Mouse (Mus musculus): ENCODE results near the gene Pde4d.

The Pde4d gene

GRCm38 (mm10) chr13:109922782-109923181, 1473.0 kb downstream of the Pde4d start:
- DNase-seq (ENCODE audit: low spot score) = no peak

GRCm38 (mm10) chr13:109924771-109925170, 1475.0 kb downstream of the Pde4d start:
- no peak for DNase-seq (ENCODE audit: low spot score)

GRCm38 (mm10) chr13:109926277-109926920, 1476.7 kb downstream of the Pde4d start:
- peak; percentile 90 for DNase-seq (ENCODE audit: low spot score)

- DNase-seq (ENCODE audit: low spot score) = no peak
These were observed 1478.0 kb downstream of the Pde4d start for GRCm38 (mm10) chr13:109927782-109928181.

- DNase-seq (ENCODE audit: low spot score) = peak; percentile 30
These were observed 1482.9 kb downstream of the Pde4d start for GRCm38 (mm10) chr13:109932688-109933087.

GRCm38 (mm10) chr13:109933554-109933953, 1483.8 kb downstream of the Pde4d start:
- DNase-seq (ENCODE audit: low spot score) = no peak

- DNase-seq (ENCODE audit: low spot score) = no peak
These were observed 1487.1 kb downstream of the Pde4d start for GRCm38 (mm10) chr13:109936866-109937265.

GRCm38 (mm10) chr13:109944822-109945551, 1495.2 kb downstream of the Pde4d start:
- DNase-seq (ENCODE audit: low spot score) = no peak

GRCm38 (mm10) chr13:109951466-109951865, 1501.7 kb downstream of the Pde4d start:
- DNase-seq (ENCODE audit: low spot score) = no peak

GRCm38 (mm10) chr13:109954189-109954588, 1504.4 kb downstream of the Pde4d start:
- DNase-seq (ENCODE audit: low spot score) = no peak

- DNase-seq (ENCODE audit: low spot score) = no peak
These were observed 1508.2 kb downstream of the Pde4d start for GRCm38 (mm10) chr13:109957953-109958352.

GRCm38 (mm10) chr13:109982821-109983443, 1533.2 kb downstream of the Pde4d start:
- DNase-seq (ENCODE audit: low spot score) = no peak

- no peak for DNase-seq (ENCODE audit: low spot score)
These were observed 1535.7 kb downstream of the Pde4d start for GRCm38 (mm10) chr13:109985411-109985810.

GRCm38 (mm10) chr13:109985892-109986291, 1536.1 kb downstream of the Pde4d start:
- DNase-seq (ENCODE audit: low spot score) = no peak

GRCm38 (mm10) chr13:109992775-109993505, 1543.2 kb downstream of the Pde4d start:
- DNase-seq (ENCODE audit: low spot score) = no peak

GRCm38 (mm10) chr13:109994240-109994764, 1544.6 kb downstream of the Pde4d start:
- DNase-seq (ENCODE audit: low spot score) = no peak

GRCm38 (mm10) chr13:110002081-110002480, 1552.3 kb downstream of the Pde4d start:
- DNase-seq (ENCODE audit: low spot score) = no peak

Measured in left cerebral cortex, adult 11 months (tissue).